Mouse (Mus musculus) retina, embryonic 14.5 days (tissue): Measurements from ENCODE around the gene 2210010C04Rik.

ENCODE experiments used
- DNase-seq: peaks from one replicate; pipeline ENCODE4 v3.0.0-alpha.2; 2015; ENCODE audit warnings: low spot score

Gene 2210010C04Rik

DNA sequence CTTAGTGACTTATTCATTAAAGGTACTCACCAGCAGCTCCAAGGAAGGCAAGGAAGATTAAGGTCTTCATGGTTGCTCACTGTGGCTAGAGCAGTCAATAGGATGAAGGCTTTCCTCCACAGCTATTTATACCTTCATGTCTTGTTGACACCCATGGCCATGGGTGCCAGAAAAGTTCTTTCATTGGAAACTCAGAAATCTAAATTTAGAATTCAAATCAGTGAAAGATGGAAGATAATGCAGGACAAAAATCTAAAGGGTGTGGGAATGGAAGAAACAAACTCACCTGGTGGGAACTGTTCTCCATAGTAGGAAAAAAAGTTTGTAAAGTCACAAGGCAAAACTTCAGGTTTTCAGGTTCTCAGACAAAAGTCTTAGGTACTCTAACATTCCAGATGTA lies at the start of gene 2210010C04Rik:
Gene 2210010C04Rik (minus strand): TSS at position 101 of the 400 bp plus-strand sequence.
- DNase-seq: no peak

DNA sequence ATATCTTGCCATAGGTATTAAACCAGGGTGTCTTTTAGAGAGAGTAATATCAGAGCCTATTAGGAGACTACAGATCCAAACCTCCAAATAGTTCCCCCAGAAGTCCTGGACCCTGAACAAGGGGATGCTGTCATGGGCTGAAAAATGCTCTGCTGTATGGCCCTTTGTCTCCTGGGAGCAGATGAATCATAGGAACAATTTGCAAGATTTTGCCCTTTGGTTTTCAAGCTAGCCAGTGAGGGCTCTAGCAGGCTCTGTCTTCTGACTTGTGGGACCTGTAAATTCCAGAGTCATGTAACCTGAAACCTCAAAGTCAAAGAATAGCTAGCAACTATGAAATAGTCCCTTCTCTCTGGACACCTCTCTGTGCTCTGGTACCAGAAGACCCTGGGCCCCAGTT lies 44.8 kb upstream of the 2210010C04Rik start:
- no peak for DNase-seq

DNA sequence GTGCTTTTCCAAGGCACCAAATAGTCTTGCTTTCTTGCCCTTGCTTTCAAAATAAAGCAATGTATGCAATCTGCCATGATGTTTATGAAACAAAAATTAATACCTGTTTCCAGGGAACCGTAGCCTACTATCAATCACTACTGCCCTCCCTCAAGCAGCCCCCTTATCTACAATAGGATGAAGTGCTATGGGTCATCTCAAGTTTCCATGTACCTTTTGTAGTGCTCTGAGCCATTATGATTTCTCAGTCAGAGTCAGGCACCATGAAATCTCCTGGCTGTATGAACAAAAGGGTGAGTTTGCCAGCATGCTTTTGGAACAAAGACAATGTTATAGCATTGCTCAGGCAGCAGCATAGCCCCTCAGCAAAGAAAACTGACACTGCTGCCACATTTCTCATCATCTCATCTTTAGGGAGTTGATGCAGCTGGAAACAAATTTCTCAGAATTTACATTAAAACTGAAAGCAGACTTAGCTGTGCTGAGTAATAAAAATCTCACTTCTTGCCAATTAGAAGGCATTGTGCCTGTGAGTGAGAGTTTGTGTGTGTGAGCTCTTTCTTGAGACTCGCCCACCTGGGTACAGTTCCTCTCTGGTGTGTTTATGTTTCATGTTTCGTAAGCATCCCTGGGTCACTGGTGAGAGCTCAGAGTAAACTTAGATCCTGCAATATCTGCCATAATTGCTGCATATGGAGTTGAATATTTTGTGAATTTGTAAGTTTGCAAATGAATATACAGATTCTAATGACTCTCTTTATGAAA lies 43.4 kb upstream of the 2210010C04Rik start:
- DNase-seq: peak; percentile 8

DNA sequence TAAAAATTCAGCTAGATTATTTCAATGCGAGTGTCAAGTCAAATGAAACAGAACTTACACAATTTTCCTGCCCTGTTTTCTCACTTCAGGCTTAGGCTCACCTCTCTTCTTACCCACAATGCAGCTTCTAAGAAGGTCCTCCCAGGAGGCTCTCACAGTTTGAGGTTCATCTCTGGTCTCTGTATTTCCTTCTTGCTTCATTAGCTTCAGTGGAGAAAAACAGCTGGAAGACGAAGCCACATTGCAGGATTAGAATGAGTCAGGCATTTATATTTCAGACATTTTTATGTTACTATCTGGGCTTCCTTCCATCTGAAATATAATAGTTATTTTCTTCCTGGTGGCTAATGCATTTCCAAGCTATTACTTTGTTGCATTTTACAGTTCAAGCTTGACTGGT lies 40.4 kb upstream of the 2210010C04Rik start:
- DNase-seq: no peak

DNA sequence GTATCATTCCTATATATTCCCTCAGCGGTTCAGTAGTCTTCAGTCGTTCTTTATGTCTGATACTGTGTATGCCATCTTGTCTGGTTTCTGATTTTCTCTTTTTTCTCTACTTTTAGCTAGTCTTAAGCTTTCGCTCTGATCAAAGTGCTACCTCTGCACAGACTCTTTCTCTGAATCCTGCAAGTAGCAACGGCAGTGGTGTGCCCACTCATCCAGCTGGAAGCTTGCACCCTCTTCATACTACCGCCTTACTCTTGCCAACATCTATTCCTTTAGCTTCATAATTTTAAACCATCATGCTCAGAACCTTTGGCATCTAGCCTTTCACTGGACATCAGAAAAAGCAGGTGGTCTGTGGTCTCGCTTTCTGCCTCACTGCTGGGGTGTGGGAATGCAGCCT lies 28.0 kb upstream of the 2210010C04Rik start:
- DNase-seq: no peak

DNA sequence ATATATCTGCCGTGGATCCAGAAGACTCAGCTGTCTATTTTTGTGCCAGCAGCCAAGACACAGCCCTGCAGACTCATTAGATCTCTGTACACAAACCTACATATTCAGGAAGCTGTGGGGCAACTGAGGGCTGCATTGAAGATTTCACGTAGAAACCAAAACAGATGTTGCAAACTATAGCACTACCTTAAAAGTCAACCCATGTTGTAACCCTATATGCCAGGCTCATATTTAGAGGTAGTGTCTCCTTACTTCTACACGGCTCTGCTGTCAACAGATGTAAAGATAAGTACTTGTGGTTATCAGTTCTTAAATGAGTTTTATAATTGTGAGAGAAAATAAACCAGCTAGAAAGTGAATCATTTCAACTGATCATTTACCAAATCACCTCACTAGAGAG lies 27.4 kb upstream of the 2210010C04Rik start:
- DNase-seq: no peak

DNA sequence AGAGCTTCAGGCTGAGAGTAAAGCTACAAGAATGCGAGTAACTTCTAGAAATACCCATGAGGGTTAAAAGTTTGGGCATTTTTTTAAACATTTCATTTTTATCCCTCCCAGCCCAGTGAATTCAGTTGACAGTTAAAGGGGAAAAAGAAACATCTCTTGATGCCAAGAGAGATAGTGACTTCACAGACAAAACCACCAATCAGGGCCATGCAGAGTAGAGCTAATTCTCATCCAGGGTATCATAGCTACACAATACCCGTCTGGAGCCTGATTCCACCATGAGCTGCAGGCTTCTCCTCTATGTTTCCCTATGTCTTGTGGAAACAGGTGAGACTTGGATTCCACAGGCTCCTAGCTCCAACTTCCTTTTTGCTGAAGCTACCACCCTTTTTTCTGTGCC lies 26.8 kb upstream of the 2210010C04Rik start:
- no peak for DNase-seq

DNA sequence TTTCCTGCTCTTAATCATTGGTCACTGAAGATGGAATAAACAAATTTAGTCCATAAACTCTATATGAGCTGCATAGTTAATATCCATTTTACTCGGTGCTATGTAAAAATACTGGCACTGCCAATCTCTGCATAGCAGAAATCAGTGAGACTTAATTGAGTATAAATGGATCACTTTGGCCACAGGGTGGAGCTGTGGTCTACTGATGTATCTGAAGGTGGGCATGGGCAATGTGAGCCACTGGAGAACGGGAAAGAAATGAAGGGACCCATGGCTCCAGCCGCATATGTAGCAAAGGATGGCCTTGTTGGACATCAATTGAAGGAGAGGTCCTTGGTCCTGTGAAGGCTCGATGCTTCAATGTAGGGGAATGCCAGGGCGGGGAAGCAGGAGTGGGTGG lies 25.8 kb upstream of the 2210010C04Rik start:
- DNase-seq: peak; percentile 21

DNA sequence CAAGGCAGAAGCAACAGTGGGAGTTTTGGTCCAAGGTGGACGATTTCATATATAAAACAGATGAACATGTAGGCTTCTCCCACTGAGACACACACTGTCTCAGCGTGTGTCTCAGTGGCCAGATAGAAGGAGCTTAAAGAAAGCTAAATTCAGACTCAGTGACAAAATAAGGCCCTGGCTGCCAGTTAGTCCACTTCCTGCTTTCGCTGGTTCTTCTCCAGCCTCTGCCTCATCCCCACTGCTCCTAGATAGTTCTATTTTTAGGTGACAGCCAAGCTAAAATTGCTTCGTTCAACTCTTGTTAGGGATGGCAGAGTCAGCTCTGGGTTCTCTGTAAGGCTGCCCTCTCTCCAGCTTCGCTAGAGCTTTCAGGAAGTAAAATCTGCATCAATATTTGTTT lies 22.3 kb upstream of the 2210010C04Rik start:
- no peak for DNase-seq

DNA sequence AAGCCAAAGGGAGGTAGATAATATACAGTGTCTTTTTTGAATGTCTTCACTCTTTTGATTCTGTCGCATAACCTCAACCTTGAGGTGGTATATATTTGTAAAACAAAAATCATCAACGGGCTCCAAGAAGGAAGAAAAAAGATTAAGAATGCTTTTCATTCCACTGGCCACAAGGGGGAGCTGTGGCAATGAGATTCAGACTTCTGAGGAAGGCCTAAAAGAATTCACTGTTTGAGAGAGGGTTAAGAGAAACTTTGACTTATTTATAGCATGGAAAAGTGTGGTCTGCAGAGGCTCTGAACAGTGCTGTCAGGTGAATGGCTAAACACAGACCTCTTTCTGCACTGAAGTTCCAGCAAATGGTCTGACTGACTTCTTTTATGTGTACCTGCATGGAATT lies 20.3 kb upstream of the 2210010C04Rik start:
- DNase-seq: peak; percentile 71

DNA sequence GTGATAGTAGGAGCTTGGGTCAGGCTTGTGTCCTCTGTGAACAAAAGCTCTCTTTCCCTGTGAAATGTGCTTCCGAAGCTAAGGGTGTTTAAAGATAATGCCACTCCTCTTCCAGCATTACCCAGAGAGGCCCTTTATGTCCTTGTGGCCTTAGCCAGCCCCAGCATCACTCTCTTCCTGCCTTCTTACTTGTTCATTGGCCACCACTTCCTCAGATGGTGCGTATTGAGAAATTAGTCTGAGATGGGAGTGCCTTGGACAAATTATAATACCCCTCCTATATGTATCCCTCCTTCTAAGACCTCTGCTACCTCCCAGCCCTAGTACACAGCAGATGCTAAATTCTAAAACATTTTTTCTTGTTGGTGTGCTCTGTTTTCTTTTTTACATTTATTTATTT lies 19.1 kb upstream of the 2210010C04Rik start:
- DNase-seq: no peak

DNA sequence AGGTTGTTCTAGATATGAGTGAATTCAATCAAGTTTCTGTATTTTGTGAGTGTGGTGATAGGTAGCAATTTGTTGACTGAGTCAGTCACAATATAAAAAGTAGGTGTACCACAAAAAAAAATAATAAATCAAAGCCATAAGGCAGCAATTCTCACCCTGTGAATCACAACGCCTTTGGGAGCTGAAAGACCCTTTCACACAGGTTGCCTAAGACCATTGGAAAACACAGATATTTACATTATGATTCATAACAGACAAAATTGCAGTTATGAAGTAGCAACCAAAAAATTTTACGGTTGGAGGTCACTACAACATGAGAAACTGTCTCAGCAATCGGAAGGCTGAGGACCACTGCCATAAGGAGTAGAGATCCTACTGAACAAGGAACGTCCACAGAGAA lies 16.5 kb upstream of the 2210010C04Rik start:
- no peak for DNase-seq

DNA sequence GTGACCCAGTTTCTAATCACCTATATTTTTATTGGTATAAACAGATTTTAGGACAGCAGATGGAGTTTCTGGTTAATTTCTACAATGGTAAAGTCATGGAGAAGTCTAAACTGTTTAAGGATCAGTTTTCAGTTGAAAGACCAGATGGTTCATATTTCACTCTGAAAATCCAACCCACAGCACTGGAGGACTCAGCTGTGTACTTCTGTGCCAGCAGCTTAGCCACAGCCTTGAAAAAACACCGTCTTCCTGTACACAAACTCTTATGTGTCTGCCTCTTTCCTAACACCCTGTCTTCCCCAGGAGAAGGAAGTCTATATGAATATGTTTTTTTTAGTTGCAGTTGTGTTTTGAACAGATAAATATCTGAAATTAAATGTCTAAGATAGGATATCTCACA lies 13.3 kb upstream of the 2210010C04Rik start:
- no peak for DNase-seq

DNA sequence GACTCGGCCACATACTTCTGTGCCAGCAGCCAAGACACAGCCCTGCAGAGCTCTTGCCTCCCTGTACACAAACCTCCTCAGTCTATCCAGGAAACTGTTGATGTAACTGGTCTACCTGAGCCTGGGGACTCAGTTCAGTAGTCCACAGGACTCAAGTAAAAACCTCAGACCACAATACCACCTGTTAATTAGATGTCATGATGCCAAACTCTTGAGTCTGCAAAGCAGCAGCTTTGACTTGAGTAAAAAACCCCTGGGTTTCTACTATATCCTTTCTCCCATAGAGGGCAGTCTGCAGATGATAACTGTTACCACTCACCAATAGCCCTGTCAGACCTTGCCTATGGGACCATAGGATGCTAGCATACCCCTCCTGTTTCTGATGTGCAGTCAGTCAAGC lies 12.7 kb upstream of the 2210010C04Rik start:
- DNase-seq: no peak

DNA sequence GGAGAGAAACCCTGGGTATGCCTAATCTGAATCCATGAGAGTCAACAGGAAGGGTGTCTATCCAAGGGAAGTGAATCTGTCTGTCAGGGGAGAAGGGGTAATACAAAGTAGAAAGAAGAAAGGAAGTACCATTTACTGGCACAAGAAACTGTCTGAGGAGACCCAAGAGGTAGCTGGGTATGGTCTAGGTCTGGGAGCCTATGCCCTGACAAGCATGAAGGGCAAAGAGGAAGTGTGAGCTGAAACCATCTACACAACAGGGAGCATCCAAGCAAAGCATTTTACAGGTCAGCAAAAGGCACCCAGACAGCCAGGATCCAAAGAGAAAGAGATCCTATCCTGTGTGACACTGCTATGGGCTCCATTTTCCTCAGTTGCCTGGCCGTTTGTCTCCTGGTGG lies 11.9 kb upstream of the 2210010C04Rik start:
- no peak for DNase-seq

DNA sequence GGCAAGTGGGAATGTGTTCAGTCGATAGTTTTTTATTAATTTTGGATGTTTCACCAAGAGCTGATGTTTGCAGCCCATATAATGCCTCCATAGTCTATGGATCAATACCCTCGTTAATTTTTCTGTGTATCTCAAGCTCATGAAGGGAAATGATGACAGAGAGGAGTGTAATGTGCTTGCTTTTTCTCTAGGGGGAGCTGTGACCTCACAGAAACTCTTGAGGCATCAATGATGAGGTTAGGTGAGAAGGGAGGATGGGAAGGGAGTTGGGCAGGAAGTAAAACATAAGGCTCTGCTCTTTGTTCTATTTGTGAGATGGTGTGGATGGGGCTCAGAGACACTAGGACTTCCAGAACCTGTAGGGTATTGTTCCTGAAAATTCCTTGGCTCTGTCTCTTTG lies 11.2 kb upstream of the 2210010C04Rik start:
- DNase-seq: no peak

DNA sequence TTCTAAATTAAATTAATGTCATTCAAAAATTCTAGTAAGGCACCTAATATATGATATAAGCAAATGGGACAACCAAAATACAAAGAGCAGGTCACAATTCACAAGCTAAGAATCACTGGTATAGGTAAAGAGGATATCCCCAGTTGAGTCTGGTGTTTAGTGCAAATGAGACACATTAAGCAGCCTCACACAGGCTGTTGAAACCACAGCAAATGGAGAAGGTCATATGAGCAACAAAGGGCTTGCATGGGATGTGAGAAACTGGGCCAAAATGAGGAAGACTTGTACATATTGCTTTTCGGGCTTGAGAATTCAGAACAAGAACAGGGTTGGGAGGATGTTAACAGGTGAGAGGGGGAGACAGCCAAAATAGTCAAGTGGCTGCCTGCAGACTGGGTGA lies 9.4 kb upstream of the 2210010C04Rik start:
- DNase-seq: no peak

DNA sequence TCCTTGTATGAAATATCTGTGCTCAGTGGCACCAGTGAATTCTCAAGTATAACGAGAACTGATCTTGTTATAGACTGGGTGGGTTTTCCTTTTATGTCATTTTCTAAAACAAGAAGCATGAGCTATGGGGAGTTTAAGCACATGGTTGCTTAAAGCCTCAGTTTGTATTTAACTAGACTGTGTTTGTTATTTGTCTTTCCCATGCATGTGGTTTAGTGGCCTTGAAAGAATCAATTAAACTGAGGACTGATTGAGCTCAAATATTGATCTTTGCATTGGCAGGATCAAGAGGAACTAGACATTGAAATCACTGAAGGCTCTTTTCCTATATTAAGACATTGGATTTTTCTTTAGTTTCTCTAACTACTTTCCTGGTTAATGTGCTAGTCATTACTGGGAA lies 9.0 kb upstream of the 2210010C04Rik start:
- no peak for DNase-seq

DNA sequence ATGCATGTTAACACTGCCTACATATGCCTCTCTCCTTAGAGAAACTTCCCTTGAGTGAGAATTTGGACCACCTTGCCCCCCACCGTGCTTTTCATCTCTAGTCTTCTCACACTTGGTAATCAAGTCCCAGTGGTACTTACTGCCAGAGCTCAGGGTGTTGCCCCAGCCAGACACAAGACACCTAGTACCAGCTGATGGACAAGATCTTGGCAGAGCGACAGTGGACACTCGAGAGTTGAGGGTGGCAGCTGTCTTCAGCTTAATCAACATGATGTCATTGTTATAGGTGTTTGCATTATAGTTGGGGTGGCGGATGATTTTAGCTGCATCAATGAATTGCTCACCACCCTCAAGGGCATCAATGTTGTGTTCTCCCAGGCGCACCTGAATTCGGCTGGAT lies 2.5 kb downstream of the 2210010C04Rik start:
- DNase-seq: no peak

DNA sequence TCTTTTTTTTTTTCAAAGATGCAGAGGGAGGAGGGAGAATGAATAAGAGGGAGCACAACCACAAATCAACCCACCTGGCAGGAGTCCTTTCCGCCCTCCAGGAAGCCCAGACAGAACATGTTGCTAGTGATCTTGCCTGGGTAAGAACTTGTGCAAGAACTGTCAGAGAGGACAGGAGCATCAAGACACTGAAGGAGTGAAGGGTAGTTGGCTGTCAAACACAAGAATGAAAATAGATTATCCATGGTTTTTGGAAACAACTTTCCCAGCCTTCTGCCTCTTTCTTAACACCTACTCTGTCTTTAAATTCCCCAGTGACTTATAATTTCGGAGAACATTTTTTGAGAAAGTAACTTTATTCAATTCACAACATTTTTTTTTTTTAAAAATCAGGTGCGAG lies 3.1 kb downstream of the 2210010C04Rik start:
- no peak for DNase-seq

DNA sequence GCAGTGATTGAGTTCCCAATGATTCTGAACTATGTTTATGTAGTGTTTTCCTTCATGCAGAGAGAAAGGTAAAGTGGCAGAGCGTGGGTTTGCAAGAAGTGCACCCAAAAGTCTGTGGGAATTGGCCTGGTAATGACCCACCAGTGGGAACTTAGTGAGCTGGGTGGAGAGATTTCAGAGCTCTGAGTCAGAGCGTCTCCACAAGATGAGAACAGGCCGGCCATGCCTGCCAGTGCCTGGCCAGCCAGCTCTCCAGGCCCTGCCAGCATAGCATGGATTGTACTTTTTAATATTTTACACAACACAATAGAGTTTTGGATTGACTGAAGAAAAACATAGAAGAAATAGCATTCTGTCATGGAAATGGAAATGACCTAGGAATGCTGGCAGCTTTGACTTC lies 4.5 kb downstream of the 2210010C04Rik start:
- DNase-seq: no peak

DNA sequence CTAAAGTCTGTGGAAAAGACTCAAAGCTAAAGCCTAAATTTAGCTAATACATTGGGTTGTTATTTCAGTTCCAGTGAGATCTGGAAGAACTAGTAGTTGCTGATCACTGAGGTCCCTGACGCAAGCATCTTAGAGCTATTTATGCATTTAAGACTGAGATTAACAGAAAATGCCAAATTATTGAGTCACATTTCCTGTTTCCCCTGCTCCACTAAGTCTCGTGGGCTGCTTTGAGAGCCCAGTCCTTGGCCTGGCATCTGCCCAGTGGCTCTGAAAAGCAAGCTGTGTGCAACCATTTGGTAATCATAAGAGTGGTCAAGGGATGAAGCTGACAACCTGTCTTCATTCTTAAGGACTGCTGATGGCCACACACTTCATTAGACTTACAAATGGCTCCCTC lies 8.3 kb downstream of the 2210010C04Rik start:
- DNase-seq: no peak

DNA sequence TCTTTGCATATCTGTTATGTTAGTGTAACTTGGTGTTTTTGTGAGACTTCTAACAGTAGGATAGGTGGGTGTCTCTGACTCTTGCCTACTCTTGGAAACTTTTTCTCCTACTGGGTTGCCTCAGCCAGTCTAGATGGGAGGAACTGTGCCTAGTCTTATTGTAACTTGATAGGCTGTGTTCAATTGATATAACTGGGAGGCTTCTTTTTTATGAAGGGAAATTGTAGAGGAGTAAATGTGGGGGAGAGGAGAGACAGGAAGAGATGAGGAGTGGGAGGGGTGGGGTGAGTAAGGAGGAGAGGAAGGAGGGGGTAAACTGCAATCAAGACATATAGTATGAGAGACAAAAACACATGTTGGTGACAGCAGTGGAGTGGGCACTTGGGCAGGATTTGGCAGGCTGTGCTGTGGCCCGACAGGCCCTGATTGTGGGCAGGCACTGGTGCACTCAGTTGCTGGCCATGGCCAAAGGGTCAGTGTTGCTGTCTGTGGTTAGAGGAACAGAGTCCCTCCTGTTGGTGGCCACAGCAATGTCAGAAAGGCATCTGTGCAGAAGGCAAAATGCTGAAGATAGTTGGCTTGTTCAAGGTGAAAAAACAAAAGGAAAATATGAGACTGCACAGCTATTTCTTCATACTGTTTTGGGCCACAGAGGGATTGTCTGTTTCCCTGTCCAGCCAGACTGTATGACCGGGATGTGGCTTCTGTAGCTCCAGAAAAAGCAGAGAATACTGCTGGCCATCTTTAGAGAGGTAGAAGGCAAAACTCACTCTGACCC lies 9.2 kb downstream of the 2210010C04Rik start:
- DNase-seq: no peak

DNA sequence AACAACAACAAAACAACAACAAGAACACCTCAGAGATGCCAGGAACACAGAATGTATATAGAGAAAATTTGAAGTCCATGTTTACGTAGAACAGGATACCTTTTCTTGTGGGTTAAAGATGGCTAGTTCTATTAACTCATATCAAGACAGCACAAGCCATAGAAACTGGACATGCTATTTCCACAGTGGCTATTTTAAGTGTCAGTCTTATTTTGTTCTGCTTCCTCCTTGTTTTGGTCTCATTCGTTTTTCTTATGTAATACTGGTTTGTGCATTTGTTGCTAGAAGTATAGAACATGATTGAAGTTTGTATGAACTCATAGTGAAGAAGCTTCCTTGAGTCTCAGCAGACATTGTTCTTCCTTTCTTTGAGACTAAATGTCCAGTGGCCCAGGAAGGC lies 16.2 kb downstream of the 2210010C04Rik start:
- DNase-seq: no peak
